Mouse (Mus musculus): ENCODE results near the gene Recql5. TPM values are rescaled to one million over a fixed set of nuclear protein-coding genes. Genes with fewer than 3 reads are reported as not detected.

The Recql5 gene
- 18.3 and 22.3 TPM in 2 replicates for total RNA-seq (2021)
- long read RNA-seq, experiment 1, full-length matches to known transcripts: 10 of 23 reads
- long read RNA-seq, experiment 1, partial matches to known transcripts: 7 of 23 reads
- long read RNA-seq, experiment 1, other reads (novel, unspliced or antisense): 6 of 23 reads
- long read RNA-seq, experiment 2, transcript Recql5-201 (19 exons, 3,971 nt): major isoform, 6 of 15 reads
- long read RNA-seq, experiment 2, partial matches to known transcripts: 5 of 15 reads
- long read RNA-seq, experiment 2, other reads (novel, unspliced or antisense): 4 of 15 reads

- peak; percentile 98 for DNase-seq
Measured at GRCm38 (mm10) chr11:115933108-115933746, at the start of gene Recql5, which contains the start of gene Sap30bp. Gene Recql5 (minus strand): TSS chr11:115933477. Gene Sap30bp (plus strand): TSS chr11:115933282.

GRCm38 (mm10) chr11:115982472-115982871 is 49.2 kb upstream of the Recql5 start:
- DNase-seq: no peak

GRCm38 (mm10) chr11:115975544-115975943 is 42.3 kb upstream of the Recql5 start:
- no peak for DNase-seq

GRCm38 (mm10) chr11:115975083-115975420 is 41.8 kb upstream of the Recql5 start:
- no peak for DNase-seq

- peak; percentile 34 for DNase-seq
Measured at GRCm38 (mm10) chr11:115974309-115975082, 41.2 kb upstream of the Recql5 start, which contains the start of gene Itgb4. Gene Itgb4 (plus strand): TSS chr11:115974709.

GRCm38 (mm10) chr11:115971016-115971415 is 37.7 kb upstream of the Recql5 start:
- DNase-seq: no peak

GRCm38 (mm10) chr11:115970006-115970673 is 36.9 kb upstream of the Recql5 start:
- no peak for DNase-seq

GRCm38 (mm10) chr11:115968731-115969405 is 35.6 kb upstream of the Recql5 start:
- no peak for DNase-seq

- DNase-seq: peak; percentile 88
Measured at GRCm38 (mm10) chr11:115964977-115965604, 31.8 kb upstream of the Recql5 start.

GRCm38 (mm10) chr11:115962651-115963412 is 29.6 kb upstream of the Recql5 start:
- DNase-seq: peak; percentile 41

- DNase-seq: no peak
Measured at GRCm38 (mm10) chr11:115959018-115959417, 25.7 kb upstream of the Recql5 start.

- no peak for DNase-seq
Measured at GRCm38 (mm10) chr11:115957971-115958370, 24.7 kb upstream of the Recql5 start.

GRCm38 (mm10) chr11:115956453-115956852 is 23.2 kb upstream of the Recql5 start:
- no peak for DNase-seq

GRCm38 (mm10) chr11:115955195-115955858 is 22.1 kb upstream of the Recql5 start:
- peak; percentile 38 for DNase-seq

GRCm38 (mm10) chr11:115954712-115955111 is 21.4 kb upstream of the Recql5 start:
- DNase-seq: no peak

GRCm38 (mm10) chr11:115950719-115951118 is 17.4 kb upstream of the Recql5 start:
- DNase-seq: no peak

- DNase-seq: no peak
Measured at GRCm38 (mm10) chr11:115948316-115948715, 15.0 kb upstream of the Recql5 start.

- DNase-seq: no peak
Measured at GRCm38 (mm10) chr11:115946221-115946828, 13.0 kb upstream of the Recql5 start.

- no peak for DNase-seq
Measured at GRCm38 (mm10) chr11:115945247-115945646, 12.0 kb upstream of the Recql5 start.

- no peak for DNase-seq
Measured at GRCm38 (mm10) chr11:115941980-115942379, 8.7 kb upstream of the Recql5 start.

All from adrenal gland, postnatal 14 days (tissue).